Mouse (Mus musculus): ENCODE results near the gene Safb. TPM values are rescaled to one million over a fixed set of nuclear protein-coding genes. Genes with fewer than 3 reads are reported as not detected.

Gene Safb
- total and polyA plus RNA-seq, 3 experiments: 67.0 to 151 (median 121) TPM

DNA sequence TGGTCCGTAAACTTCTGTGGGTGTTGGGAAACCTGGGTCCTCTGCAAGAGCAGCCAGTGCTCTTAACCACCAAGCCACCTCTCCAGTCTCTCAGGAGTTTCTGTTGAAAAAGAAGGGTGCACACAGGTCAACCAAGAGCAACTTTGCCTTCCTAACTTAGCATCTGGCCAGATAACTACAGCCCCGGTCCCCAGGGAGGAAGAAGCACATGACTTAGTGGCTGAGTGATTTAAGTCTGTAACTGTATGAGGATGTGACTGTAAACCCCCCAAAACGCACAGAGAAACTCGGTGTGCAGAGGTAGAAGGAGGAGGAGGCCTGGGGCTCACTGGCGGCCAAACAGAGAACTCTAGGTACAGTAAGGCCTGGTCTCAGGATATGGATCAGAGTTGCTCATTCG, 49.4 kb downstream of the Safb start:
- Histone ChIP-seq H3K4me3 (ENCODE audit: low read depth, low read length) (no peak overlapping the region), H3K27me3 (ENCODE audit: insufficient read depth, low read length) (peaks cover 62% of the 10 kb centered on the region), H3K4me1 (ENCODE audit: insufficient read depth, low read depth, low read length) (peaks cover 4% of the 10 kb centered on the region), H3K36me3 (replicated peaks) (no peaks in the 10 kb centered on the region), H3K9me3 (replicated peaks) (peaks cover 2% of the 10 kb centered on the region; the same call in 1 of the 2 replicates)
- TF ChIP-seq CTCF (IDR thresholded peaks at IDR 0.05; ENCODE audit: low read depth, low read length) (no peak), TAL1 (conservative IDR thresholded peaks at IDR 0.05; ENCODE audit: low read depth, low read length) (no peak)
- ATAC-seq (ENCODE audit: extremely low read depth, insufficient number of reproducible peaks, low FRiP score, poor library complexity, severe bottlenecking) (no peak), DNase-seq (ENCODE audit: low spot score) (no peak)

DNA sequence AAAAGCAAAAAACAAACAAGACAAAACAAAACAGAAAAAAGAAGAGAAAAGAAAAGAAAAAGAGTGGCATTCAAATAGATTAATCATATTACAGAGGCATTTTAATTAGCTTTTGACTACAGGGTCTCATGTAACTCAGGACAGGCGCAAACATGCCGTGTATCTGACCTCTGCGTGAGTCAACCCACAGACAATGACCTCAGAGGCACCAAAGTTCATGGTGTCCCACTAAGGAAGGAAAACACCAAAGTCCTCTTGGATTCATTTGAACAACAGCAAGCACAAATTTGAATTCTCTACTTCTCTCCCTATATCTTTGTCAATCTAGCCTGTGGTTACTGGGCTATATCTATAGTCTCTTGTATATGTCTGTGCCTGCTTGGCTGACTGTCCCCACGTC, 58.6 kb downstream of the Safb start:
- Histone ChIP-seq H3K4me3 (ENCODE audit: low read depth, low read length) (no peak overlapping the region), H3K9me3 (replicated peaks) (no peaks in the 10 kb centered on the region), H3K27me3 (ENCODE audit: insufficient read depth, low read length) (peaks cover 53% of the 10 kb centered on the region), H3K36me3 (replicated peaks) (no peaks in the 10 kb centered on the region), H3K4me1 (ENCODE audit: insufficient read depth, low read depth, low read length) (no peaks in the 10 kb centered on the region)
- TF ChIP-seq POLR2AphosphoS5 (IDR thresholded peaks at IDR 0.05; ENCODE audit: insufficient replicate concordance, low read depth, low read length) (no peak), TAL1 (conservative IDR thresholded peaks at IDR 0.05; ENCODE audit: low read depth, low read length) (no peak), GATA1 (IDR thresholded peaks at IDR 0.05; ENCODE audit: borderline replicate concordance, low read length) (no peak), CTCF (IDR thresholded peaks at IDR 0.05; ENCODE audit: low read depth, low read length) (no peak), GATA2 (IDR thresholded peaks at IDR 0.05; ENCODE audit: borderline replicate concordance, low read depth, low read length) (no peak)
- no peak for ATAC-seq (ENCODE audit: extremely low read depth, insufficient number of reproducible peaks, low FRiP score, poor library complexity, severe bottlenecking)
- no peak for DNase-seq (ENCODE audit: low spot score)

DNA sequence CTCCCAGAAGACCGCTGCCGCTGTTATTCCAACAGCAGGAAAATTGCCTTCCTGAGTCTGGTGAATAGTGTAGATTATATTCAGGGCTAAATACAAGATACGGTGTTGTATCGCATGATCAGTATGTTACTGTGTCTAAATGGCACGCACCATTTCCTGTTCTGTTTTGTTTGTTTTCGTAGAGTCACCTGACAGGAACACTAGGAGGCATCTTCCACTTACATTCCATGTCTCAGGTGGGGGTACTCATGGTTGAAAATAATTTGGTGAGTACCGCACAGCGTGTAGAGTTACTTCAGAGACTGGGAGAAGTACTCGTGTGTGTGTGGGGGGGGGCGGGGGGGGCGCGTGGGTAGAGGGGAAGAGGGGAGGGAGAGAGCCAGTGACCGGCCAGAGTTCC, 62.9 kb downstream of the Safb start:
- Histone ChIP-seq H3K36me3 (replicated peaks) (no peaks in the 10 kb centered on the region), H3K4me1 (ENCODE audit: insufficient read depth, low read depth, low read length) (peaks cover 3% of the 10 kb centered on the region; the same call in 1 of the 2 replicates), H3K9me3 (replicated peaks) (no peaks in the 10 kb centered on the region), H3K4me3 (ENCODE audit: low read depth, low read length) (no peak overlapping the region), H3K27me3 (ENCODE audit: insufficient read depth, low read length) (peaks cover 46% of the 10 kb centered on the region)
- ATAC-seq (ENCODE audit: extremely low read depth, insufficient number of reproducible peaks, low FRiP score, poor library complexity, severe bottlenecking) (no peak), DNase-seq (ENCODE audit: low spot score) (no peak)
- TF ChIP-seq POLR2AphosphoS5 (IDR thresholded peaks at IDR 0.05; ENCODE audit: insufficient replicate concordance, low read depth, low read length) (no peak), TAL1 (conservative IDR thresholded peaks at IDR 0.05; ENCODE audit: low read depth, low read length) (no peak), CTCF (IDR thresholded peaks at IDR 0.05; ENCODE audit: low read depth, low read length) (no peak)

DNA sequence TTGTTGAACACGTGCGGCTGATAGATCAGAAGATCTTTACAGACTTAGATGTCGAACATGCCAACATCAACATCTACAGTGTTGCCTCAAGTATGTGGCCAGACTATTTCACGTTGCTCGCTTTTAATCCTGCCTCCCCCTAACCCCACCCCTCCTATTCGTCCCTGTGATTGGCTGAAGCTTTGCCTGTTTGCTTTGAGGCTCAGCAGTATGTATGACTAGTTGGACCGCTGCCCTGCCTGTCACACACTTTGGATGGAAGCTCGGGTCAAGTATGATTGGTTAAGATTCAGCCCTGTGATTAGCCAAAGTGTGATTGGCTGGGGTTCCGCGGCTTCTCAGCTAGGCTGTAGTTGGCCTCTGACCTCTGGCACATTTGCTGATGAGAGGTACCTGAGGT, 67.2 kb downstream of the Safb start:
- no peak overlapping the region for H3K4me3 ChIP-seq (ENCODE audit: low read depth, low read length)
- ATAC-seq (ENCODE audit: extremely low read depth, insufficient number of reproducible peaks, low FRiP score, poor library complexity, severe bottlenecking): no peak
- H3K9me3 ChIP-seq (replicated peaks): no peaks in the 10 kb centered on the region
- DNase-seq (ENCODE audit: low spot score): no peak
- H3K4me1 ChIP-seq (ENCODE audit: insufficient read depth, low read depth, low read length): peaks cover 3% of the 10 kb centered on the region; the same call in 1 of the 2 replicates
- H3K27me3 ChIP-seq (ENCODE audit: insufficient read depth, low read length): peaks cover 68% of the 10 kb centered on the region
- H3K36me3 ChIP-seq (replicated peaks): no peaks in the 10 kb centered on the region
- TF ChIP-seq POLR2AphosphoS5 (IDR thresholded peaks at IDR 0.05; ENCODE audit: insufficient replicate concordance, low read depth, low read length) (no peak), TAL1 (conservative IDR thresholded peaks at IDR 0.05; ENCODE audit: low read depth, low read length) (no peak), GATA2 (IDR thresholded peaks at IDR 0.05; ENCODE audit: borderline replicate concordance, low read depth, low read length) (no peak), GATA1 (IDR thresholded peaks at IDR 0.05; ENCODE audit: borderline replicate concordance, low read length) (no peak), CTCF (IDR thresholded peaks at IDR 0.05; ENCODE audit: low read depth, low read length) (no peak)

DNA sequence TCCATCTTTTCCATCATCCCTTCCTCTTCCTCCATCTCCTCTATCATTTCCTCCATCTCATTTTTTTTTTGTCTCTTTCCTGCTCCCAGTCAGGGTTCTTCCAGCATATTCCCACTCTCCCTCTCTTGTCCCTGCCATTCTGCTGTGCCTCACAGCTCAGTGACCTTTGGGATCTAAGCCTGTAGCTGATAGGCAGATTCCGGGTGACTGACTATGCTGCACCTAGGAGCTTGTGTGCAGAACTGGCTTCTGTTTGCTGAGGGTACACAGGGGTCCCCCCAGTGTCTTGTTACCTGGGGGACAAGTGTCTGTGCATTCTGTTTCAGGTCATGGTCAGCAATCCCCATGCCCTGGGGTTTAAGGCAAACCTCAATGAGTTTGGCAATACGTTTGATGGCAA, 70.1 kb downstream of the Safb start:
- Histone ChIP-seq H3K36me3 (replicated peaks) (no peaks in the 10 kb centered on the region), H3K9me3 (replicated peaks) (no peaks in the 10 kb centered on the region), H3K27me3 (ENCODE audit: insufficient read depth, low read length) (peaks cover 54% of the 10 kb centered on the region), H3K4me1 (ENCODE audit: insufficient read depth, low read depth, low read length) (peaks cover 11% of the 10 kb centered on the region), H3K4me3 (ENCODE audit: low read depth, low read length) (no peak overlapping the region)
- DNase-seq (ENCODE audit: low spot score): no peak
- TF ChIP-seq POLR2AphosphoS5 (IDR thresholded peaks at IDR 0.05; ENCODE audit: insufficient replicate concordance, low read depth, low read length): no peak
- no peak for TF ChIP-seq TAL1 (conservative IDR thresholded peaks at IDR 0.05; ENCODE audit: low read depth, low read length)
- no peak for TF ChIP-seq CTCF (IDR thresholded peaks at IDR 0.05; ENCODE audit: low read depth, low read length)
- ATAC-seq (ENCODE audit: extremely low read depth, insufficient number of reproducible peaks, low FRiP score, poor library complexity, severe bottlenecking): no peak

DNA sequence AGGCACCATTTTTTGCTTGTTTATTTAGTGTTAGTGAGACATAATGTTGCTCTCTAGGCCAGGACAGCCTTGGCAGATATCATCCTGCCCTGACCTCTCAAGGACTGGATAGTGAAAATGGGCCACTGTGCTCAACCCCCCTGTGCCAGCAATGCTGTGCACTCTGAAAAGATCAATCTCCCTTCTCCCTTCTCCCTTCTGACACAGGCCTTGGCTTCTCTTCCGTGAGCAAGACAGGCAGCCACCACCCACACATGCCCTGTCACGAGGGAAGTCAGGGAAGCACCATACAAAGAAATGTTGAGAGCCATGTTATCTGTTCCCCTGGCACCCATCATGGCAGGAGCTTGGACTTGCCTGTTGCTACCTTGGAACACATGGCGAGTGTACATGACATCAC, 70.7 kb downstream of the Safb start:
- H3K36me3 ChIP-seq (replicated peaks): no peaks in the 10 kb centered on the region
- H3K4me3 ChIP-seq (ENCODE audit: low read depth, low read length): no peak overlapping the region
- DNase-seq (ENCODE audit: low spot score) (no peak), ATAC-seq (ENCODE audit: extremely low read depth, insufficient number of reproducible peaks, low FRiP score, poor library complexity, severe bottlenecking) (no peak)
- H3K27me3 ChIP-seq (ENCODE audit: insufficient read depth, low read length): peaks cover 54% of the 10 kb centered on the region
- TF ChIP-seq GATA2 (IDR thresholded peaks at IDR 0.05; ENCODE audit: borderline replicate concordance, low read depth, low read length) (no peak), TAL1 (conservative IDR thresholded peaks at IDR 0.05; ENCODE audit: low read depth, low read length) (no peak), POLR2AphosphoS5 (IDR thresholded peaks at IDR 0.05; ENCODE audit: insufficient replicate concordance, low read depth, low read length) (no peak), GATA1 (IDR thresholded peaks at IDR 0.05; ENCODE audit: borderline replicate concordance, low read length) (no peak), CTCF (IDR thresholded peaks at IDR 0.05; ENCODE audit: low read depth, low read length) (no peak)
- H3K4me1 ChIP-seq (ENCODE audit: insufficient read depth, low read depth, low read length): peaks cover 12% of the 10 kb centered on the region
- H3K9me3 ChIP-seq (replicated peaks): no peaks in the 10 kb centered on the region

Other genes with a start within 250 kb of the Safb start
- 70.5 and 77.2 TPM in 2 replicates for gene Ptprs, start 108.3 kb upstream of the Safb start, total RNA-seq (2014; fragmentation: Nextera tagmentation)
- gene Ptprs, start 108.3 kb upstream of the Safb start, total RNA-seq (2017): 16.4 and 16.7 TPM in 2 replicates
- 83.6 and 90.8 TPM in 2 replicates for gene Ptprs, start 108.3 kb upstream of the Safb start, polyA plus RNA-seq (2012)
- not detected in 2 replicates for gene Znrf4, start 72.4 kb upstream of the Safb start, total RNA-seq (2014; fragmentation: Nextera tagmentation)
- gene Znrf4, start 72.4 kb upstream of the Safb start, total RNA-seq (2017): 0.17 TPM in 1 of 2 replicates, not detected in the other
- gene Znrf4, start 72.4 kb upstream of the Safb start, polyA plus RNA-seq (2012): not detected in 2 replicates
- gene Gm20219, start 30.4 kb upstream of the Safb start, total RNA-seq (2014; fragmentation: Nextera tagmentation): 4.4 and 6.5 TPM in 2 replicates
- gene Gm20219, start 30.4 kb upstream of the Safb start, total RNA-seq (2017): 0.38 and 0.41 TPM in 2 replicates
- 0.69 and 1.0 TPM in 2 replicates for gene Gm20219, start 30.4 kb upstream of the Safb start, polyA plus RNA-seq (2012)
- 111 and 194 TPM in 2 replicates for gene Safb2, start 240 bp upstream of the Safb start, total RNA-seq (2014; fragmentation: Nextera tagmentation)
- 55.2 and 78.2 TPM in 2 replicates for gene Safb2, start 240 bp upstream of the Safb start, total RNA-seq (2017)
- gene Safb2, start 240 bp upstream of the Safb start, polyA plus RNA-seq (2012): 209 and 224 TPM in 2 replicates
- gene 2410015M20Rik, start 24.9 kb downstream of the Safb start, total RNA-seq (2014; fragmentation: Nextera tagmentation): 42.8 and 61.4 TPM in 2 replicates
- 101 and 133 TPM in 2 replicates for gene 2410015M20Rik, start 24.9 kb downstream of the Safb start, total RNA-seq (2017)
- gene 2410015M20Rik, start 24.9 kb downstream of the Safb start, polyA plus RNA-seq (2012): 278 and 377 TPM in 2 replicates
- gene Rpl36, start 28.6 kb downstream of the Safb start, total RNA-seq (2014; fragmentation: Nextera tagmentation): 1,715 and 1,885 TPM in 2 replicates
- gene Rpl36, start 28.6 kb downstream of the Safb start, total RNA-seq (2017): 2,574 and 3,073 TPM in 2 replicates
- gene Rpl36, start 28.6 kb downstream of the Safb start, polyA plus RNA-seq (2012): 9,624 and 13,197 TPM in 2 replicates
- gene Lonp1, start 42.1 kb downstream of the Safb start, total RNA-seq (2014; fragmentation: Nextera tagmentation): 67.8 and 74.4 TPM in 2 replicates
- 101 and 103 TPM in 2 replicates for gene Lonp1, start 42.1 kb downstream of the Safb start, total RNA-seq (2017)
- gene Lonp1, start 42.1 kb downstream of the Safb start, polyA plus RNA-seq (2012): 174 and 182 TPM in 2 replicates
- gene Catsperd, start 43.3 kb downstream of the Safb start, total RNA-seq (2014; fragmentation: Nextera tagmentation): not detected in 2 replicates
- gene Catsperd, start 43.3 kb downstream of the Safb start, total RNA-seq (2017): 0.17 TPM in 1 of 2 replicates, not detected in the other
- gene Catsperd, start 43.3 kb downstream of the Safb start, polyA plus RNA-seq (2012): not detected in 2 replicates
- 39.4 and 54.7 TPM in 2 replicates for gene Ranbp3, start 88.5 kb downstream of the Safb start, total RNA-seq (2014; fragmentation: Nextera tagmentation)
- 70.5 and 83.3 TPM in 2 replicates for gene Ranbp3, start 88.5 kb downstream of the Safb start, total RNA-seq (2017)
- 142 and 143 TPM in 2 replicates for gene Ranbp3, start 88.5 kb downstream of the Safb start, polyA plus RNA-seq (2012)
- gene Ndufa11, start 132.9 kb downstream of the Safb start, total RNA-seq (2014; fragmentation: Nextera tagmentation): 60.5 and 74.9 TPM in 2 replicates
- 186 and 247 TPM in 2 replicates for gene Ndufa11, start 132.9 kb downstream of the Safb start, total RNA-seq (2017)
- gene Ndufa11, start 132.9 kb downstream of the Safb start, polyA plus RNA-seq (2012): 270 and 319 TPM in 2 replicates
- gene Vmac, start 133.2 kb downstream of the Safb start, total RNA-seq (2014; fragmentation: Nextera tagmentation): 32.0 and 46.9 TPM in 2 replicates
- 9.4 and 10.3 TPM in 2 replicates for gene Vmac, start 133.2 kb downstream of the Safb start, total RNA-seq (2017)
- 12.9 and 16.3 TPM in 2 replicates for gene Vmac, start 133.2 kb downstream of the Safb start, polyA plus RNA-seq (2012)
- not detected in 2 replicates for gene Nrtn, start 172.7 kb downstream of the Safb start, total RNA-seq (2014; fragmentation: Nextera tagmentation)
- gene Nrtn, start 172.7 kb downstream of the Safb start, total RNA-seq (2017): not detected in 2 replicates
- gene Nrtn, start 172.7 kb downstream of the Safb start, polyA plus RNA-seq (2012): not detected in 2 replicates
- 8.7 and 12.0 TPM in 2 replicates for gene Dus3l, start 179.9 kb downstream of the Safb start, total RNA-seq (2014; fragmentation: Nextera tagmentation)
- 12.4 and 15.0 TPM in 2 replicates for gene Dus3l, start 179.9 kb downstream of the Safb start, total RNA-seq (2017)
- 52.5 and 57.1 TPM in 2 replicates for gene Dus3l, start 179.9 kb downstream of the Safb start, polyA plus RNA-seq (2012)
- gene Prr22, start 185.4 kb downstream of the Safb start, total RNA-seq (2014; fragmentation: Nextera tagmentation): not detected in 2 replicates
- 0.17 and 0.22 TPM in 2 replicates for gene Prr22, start 185.4 kb downstream of the Safb start, total RNA-seq (2017)
- 3.5 and 5.0 TPM in 2 replicates for gene Prr22, start 185.4 kb downstream of the Safb start, polyA plus RNA-seq (2012)
- 21.4 and 27.9 TPM in 2 replicates for gene Rfx2, start 246.2 kb downstream of the Safb start, total RNA-seq (2014; fragmentation: Nextera tagmentation)
- 3.9 and 4.1 TPM in 2 replicates for gene Rfx2, start 246.2 kb downstream of the Safb start, total RNA-seq (2017)
- gene Rfx2, start 246.2 kb downstream of the Safb start, polyA plus RNA-seq (2012): 36.4 and 38.2 TPM in 2 replicates